Mouse (Mus musculus) spleen, adult 12 weeks (tissue): ENCODE measurements around the gene Tmem223.

Experiments
- DNase-seq: peaks from one replicate; pipeline ENCODE4 v3.0.0; 2022; ENCODE audit warnings: low spot score

Gene Tmem223

DNA sequence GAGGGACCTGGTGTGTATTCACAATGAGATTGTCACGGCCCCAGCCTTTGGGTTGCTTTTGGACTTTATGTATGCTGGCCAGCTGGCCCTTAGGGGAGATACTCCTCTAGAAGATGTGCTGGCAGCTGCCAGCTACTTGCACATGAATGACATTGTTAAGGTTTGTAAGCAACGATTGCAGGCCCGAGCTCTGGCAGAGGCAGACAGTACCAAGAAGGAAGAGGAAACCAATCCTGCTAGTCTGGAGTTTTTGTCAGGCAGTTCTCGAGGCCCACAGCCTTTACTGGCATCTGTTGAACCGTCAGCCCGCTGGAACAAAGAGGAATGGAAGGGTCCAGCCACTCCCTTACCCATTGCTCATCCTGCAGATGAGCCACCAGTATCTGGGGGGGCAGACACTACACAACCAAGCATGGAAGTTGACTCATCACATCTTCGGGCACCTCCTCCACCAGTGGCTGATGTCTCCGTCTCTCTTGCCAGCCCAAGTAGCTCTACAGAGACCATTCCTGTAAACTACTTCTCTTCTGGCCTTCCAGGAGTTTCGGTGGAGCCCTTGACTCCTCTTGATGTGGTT is 32.5 kb downstream of the Tmem223 start:
- no peak for DNase-seq

DNA sequence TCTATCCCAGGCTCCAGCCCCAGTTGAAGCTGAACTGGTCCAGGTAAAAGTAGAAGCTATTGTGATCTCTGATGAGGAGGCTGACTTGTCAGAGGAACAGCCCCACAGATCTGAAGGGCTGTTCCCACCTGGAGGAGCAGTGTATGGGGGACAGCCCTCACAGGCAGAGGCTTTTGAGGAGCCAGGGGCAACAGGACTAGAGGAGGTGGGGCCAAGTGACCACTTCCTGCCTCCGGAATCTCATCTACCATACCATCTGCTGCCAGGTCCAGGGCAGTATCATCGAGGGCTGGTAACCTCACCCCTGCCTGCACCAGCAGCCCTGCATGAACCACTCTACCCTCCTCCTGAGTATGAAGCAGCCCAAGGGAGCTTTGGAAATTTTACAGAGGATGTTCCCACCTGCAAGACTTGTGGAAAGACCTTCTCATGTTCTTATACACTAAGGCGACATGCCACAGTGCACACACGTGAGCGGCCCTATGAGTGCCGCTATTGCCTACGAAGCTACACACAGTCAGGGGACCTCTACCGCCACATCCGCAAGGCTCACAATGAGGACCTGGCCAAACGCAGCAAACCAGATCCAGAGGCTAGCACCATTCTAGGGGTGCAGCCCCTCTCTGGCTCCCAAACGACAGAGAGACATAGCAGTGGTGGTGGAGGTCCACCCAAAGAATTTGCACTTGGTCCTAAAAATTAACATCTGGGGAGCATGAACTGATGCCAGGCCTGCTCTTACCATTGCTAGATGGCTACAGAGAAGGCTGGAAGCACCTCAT is 33.3 kb downstream of the Tmem223 start:
- no peak for DNase-seq

DNA sequence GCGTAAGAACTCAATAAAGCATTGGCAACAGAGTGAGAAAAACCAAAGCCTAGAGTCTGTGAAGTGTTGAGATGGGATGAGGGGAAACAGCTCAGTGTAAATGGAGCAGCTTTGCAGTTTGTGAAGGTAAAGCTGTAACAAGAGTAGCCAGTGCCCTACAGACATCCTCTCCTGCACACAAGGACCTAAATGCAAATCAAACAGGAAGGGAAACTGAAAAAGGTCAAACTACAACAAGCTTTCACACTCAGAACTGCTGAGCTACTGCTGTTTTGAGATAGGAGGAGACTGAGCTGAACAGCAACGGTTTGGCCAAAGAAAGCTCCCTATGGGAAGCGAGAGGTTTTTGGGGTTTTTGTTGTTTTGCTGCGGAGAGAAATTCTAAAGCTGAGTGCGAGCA is 36.0 kb downstream of the Tmem223 start:
- DNase-seq: no peak

DNA sequence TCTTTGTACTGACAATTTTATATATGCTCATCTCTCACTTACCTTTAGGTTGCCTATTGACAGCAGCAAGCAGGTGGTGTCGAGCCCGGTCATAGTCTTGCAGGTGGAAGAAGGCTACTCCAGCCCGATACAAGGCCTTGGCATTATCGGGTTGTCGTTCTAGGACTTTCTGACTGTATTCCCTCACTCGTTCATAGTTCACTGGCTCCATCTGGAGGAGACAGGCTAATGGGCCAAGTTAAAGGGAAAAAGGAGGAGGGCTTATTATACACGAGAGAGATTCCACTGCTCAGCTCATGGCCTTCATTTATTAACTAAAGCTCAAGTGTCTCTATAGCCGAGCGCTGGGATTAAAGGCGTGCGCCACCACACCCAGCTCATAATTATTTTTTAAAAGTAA is 45.0 kb downstream of the Tmem223 start:
- no peak for DNase-seq

DNA sequence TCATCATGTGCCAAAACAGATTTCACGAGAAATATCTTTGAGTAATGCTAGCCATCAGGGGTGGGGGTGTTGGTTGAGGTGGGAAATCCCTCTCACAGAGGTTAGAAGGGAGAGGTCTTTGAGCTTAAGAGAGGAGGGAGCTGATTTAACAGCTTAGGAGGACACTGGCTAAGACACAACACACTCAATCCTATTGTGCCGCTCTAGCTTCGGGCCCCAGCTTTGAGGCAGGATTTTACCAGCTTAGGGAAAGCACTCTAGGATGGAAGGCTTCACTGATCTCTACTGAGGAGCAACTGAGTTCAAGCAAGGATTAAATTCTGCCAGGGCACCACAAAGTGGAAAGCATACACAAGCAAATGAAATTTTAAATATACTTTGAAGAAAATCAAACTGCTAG is 46.2 kb downstream of the Tmem223 start:
- no peak for DNase-seq

DNA sequence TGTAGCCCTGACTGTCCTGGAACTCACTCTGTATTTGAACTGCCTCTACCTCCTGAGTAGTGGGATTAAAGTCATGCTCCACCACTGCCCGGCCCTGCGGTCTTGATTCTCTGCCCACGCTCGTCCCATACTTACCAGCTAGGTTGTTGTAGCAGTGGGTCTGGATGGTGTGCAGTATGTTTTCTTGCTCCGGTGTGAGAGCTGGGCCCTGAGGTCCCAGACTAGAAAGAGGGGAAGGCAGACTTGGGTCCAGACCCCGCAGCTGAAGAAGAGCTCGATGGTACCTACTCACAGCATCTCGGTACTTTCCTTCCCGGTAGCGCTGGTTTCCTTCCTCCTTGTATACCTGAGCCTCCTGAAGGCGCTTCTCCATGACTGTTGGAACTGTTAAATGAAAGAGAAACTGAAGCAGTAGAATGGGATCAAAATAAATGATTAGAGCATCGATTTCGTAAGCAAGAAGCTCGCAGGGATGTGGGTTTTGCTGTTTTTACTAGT is 47.6 kb downstream of the Tmem223 start:
- DNase-seq: no peak

DNA sequence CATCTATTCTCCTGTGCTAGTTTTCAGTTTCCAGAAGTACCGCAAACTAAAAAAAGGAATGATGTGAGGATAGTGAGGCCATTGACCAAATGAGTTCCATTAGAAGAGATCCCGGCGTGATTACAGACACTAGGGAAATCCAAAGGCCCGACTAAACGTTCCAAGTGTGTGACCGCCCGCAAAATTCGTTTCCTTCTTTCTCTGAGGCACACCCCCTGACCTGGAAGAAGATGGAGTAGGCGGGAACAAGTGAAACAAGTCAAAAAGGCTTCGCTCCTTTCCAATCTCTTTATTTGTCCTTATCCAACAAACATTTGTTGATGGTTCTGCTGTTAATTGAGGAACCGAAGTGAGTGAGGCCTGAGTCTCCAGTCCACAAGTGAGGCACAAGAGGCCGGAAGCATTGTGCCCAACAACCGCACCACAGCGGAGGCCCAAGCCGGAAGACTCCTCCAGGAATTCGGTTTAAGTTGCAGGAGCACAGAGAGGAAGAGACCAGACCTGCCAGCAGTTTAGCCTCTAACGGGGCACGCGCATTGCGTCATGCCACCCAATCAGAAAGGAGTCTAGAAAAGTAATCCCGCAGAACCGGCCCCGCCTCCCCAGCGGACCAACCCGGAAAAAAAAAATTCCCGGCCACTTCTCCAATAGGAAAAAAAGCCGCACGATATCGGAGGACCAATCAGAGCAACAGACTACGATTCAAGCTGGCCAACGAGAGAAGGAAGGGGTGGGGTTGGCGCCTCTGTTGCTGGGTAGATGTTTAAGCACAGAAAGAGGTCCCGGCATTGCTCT is 48.2 kb downstream of the Tmem223 start, which contains the start of gene Ttc9c:
Ttc9c (minus strand) TSS at position 533 of the 795 bp plus-strand sequence.
- no peak for DNase-seq

DNA sequence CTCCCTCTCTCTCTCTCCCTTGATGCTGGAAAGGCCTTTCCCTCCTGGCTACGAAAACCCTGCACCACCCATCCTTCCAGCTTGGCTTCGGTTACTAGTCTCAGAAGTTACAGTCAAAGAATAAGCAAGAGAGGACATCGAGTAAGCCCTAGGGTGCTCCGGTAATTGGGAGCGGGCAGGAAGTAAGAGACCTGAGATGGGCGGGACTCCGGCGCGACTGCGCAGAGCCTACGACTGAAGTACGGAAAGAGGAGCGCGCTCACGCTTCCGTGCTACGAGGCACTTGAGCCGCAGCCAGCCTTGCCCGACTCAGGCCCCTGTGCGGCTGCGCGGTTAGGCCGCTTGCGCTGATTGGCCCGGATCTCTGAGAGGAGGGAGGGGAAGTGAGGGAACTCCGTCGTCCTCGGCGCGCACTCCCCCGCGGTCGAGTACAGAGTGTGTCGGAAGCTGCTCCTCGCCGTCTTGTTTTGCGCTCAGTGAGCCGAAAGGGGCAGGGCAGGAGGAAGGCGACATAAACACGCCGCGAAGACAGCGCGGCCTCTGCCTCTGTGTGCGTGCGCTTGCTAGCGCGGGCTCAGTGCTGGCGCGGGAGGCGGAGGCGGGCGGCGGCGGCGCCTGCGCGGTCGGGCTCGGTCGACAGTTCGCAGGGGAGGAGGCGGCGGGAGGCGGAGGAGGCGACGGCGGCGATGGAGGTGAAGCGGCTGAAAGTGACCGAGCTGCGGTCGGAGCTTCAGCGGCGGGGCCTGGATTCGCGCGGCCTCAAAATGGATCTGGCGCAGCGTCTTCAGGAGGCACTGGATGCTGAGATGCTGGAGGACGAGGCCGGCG is 49.0 kb downstream of the Tmem223 start, which contains the start of gene Hnrnpul2:
Hnrnpul2 (plus strand) TSS at position 415 of the 828 bp plus-strand sequence.
- peak; percentile 95 for DNase-seq

DNA sequence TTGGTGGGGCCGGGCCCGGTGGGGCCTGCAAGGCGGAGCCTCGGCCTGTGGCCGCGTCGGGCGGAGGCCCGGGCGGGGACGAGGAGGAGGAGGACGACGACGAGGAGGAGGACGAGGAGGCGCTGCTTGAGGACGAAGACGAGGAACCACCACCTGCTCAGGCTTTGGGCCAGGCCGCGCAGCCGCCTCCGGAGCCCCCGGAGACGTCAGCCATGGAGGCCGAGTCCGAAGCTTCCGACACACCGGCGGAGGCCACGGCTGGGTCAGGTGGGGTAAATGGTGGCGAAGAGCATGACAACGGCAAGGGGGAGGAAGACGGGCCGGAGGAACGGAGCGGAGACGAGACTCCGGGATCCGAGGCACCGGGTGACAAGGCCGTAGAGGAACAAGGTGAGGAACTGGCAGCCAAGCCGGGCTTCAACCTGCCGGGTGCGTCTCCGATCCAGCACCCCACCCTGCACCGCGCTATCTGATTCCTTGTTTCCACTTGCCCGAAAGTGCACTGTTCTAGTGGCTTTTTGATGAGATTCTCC is 49.7 kb downstream of the Tmem223 start:
- no peak for DNase-seq

DNA sequence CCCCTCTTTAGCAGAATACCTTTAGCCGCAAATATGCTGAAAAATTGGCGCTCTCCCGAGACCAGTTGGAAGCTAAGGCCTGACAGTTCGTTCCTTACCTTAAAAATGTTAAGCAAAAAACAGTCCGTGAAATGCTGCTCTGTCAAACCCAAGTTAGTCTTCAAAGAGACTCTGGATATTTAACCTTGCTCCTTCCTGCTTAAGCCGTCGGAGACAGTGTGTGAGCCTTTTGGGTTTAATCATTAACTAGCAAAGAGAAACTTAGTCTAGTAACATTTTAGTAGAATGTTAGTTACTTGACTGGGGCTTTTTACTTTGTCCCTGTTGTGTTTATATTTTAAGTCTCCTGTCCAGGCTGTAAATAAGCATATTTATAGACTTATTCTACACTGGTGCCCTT is 50.4 kb downstream of the Tmem223 start:
- no peak for DNase-seq
